Mouse (Mus musculus) megakaryocyte, embryonic 14.5 days (primary cell): ENCODE measurements around the gene Kif13a.

ENCODE experiments used
- FLI1 ChIP-seq: IDR thresholded peaks from 2 replicates; pipeline ENCODE4 v1.6.1; 2012; ENCODE audit warnings: low read length, inconsistent platforms, mixed read lengths
- GATA1 ChIP-seq: IDR thresholded peaks from 3 replicates; pipeline ENCODE4 v1.6.1; 2012; ENCODE audit warnings: mixed read lengths, low read length, inconsistent platforms, borderline replicate concordance

DNA sequence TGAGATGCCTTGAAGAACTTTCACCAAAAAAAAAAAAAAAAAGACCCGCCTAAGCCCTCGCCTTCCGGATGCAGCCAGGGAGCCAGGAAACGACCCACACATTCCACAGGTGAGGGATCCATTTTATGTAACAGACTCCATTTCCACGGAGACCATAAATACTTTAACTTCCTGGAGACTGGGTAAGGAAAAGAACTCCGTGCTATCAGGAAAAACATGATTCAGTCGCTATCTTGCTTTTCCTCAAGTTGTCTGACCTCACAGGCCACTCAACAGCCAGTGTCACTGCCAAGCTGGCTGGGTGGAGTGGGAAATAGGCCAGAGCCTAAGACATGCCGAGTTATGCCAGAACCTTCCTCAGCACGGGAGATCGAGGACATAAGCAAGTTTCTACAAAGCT is 46.3 kb downstream of the Kif13a start:
- TF ChIP-seq GATA1: no peak
- no peak for TF ChIP-seq FLI1
